Mouse (Mus musculus): ENCODE data around the gene Tgfbr3. TPM values are rescaled to one million over a fixed set of nuclear protein-coding genes. Genes with fewer than 3 reads are reported as not detected.
"Not testable (repeated sequence)": the region's sequence is repeated elsewhere in the genome, so short reads cannot be mapped to it uniquely, and the experiment has no call there.

Gene Tgfbr3
- polyA plus RNA-seq, 2 experiments from 2014 or later = 4.0 to 8.2 TPM

- ATAC-seq = no peak
Measured at GRCm38 (mm10) chr5:107279263-107279662, 10.2 kb downstream of the Tgfbr3 start.

GRCm38 (mm10) chr5:107276186-107276585 lies 13.2 kb downstream of the Tgfbr3 start:
- no peak for ATAC-seq

GRCm38 (mm10) chr5:107272252-107273028 lies 17.0 kb downstream of the Tgfbr3 start:
- ATAC-seq = no peak

GRCm38 (mm10) chr5:107269006-107269328 lies 20.5 kb downstream of the Tgfbr3 start:
- no peak for ATAC-seq

- no peak for ATAC-seq
Measured at GRCm38 (mm10) chr5:107268121-107269005, 21.1 kb downstream of the Tgfbr3 start.

- ATAC-seq = no peak
Measured at GRCm38 (mm10) chr5:107266566-107266965, 22.9 kb downstream of the Tgfbr3 start.

GRCm38 (mm10) chr5:107264426-107265360 lies 24.7 kb downstream of the Tgfbr3 start:
- peak; percentile 81 for ATAC-seq

GRCm38 (mm10) chr5:107263836-107264235 lies 25.6 kb downstream of the Tgfbr3 start:
- ATAC-seq = no peak

- no peak for ATAC-seq
Measured at GRCm38 (mm10) chr5:107261930-107262329, 27.5 kb downstream of the Tgfbr3 start.

- no peak for ATAC-seq
Measured at GRCm38 (mm10) chr5:107260708-107261495, 28.5 kb downstream of the Tgfbr3 start.

- ATAC-seq = peak; percentile 51
Measured at GRCm38 (mm10) chr5:107259487-107260040, 29.9 kb downstream of the Tgfbr3 start.

- no peak for ATAC-seq
Measured at GRCm38 (mm10) chr5:107253395-107253794, 36.0 kb downstream of the Tgfbr3 start.

GRCm38 (mm10) chr5:107252435-107252834 lies 37.0 kb downstream of the Tgfbr3 start:
- ATAC-seq = no peak

GRCm38 (mm10) chr5:107251751-107252305 lies 37.6 kb downstream of the Tgfbr3 start:
- ATAC-seq = no peak

GRCm38 (mm10) chr5:107250548-107251272 lies 38.7 kb downstream of the Tgfbr3 start:
- ATAC-seq = no peak

GRCm38 (mm10) chr5:107248732-107249131 lies 40.7 kb downstream of the Tgfbr3 start:
- no peak for ATAC-seq

GRCm38 (mm10) chr5:107248302-107248701 lies 41.1 kb downstream of the Tgfbr3 start:
- ATAC-seq = not testable (repeated sequence)

GRCm38 (mm10) chr5:107247786-107248185 lies 41.6 kb downstream of the Tgfbr3 start:
- ATAC-seq = no peak

- no peak for ATAC-seq
Measured at GRCm38 (mm10) chr5:107243445-107243844, 46.0 kb downstream of the Tgfbr3 start.

GRCm38 (mm10) chr5:107242993-107243392 lies 46.4 kb downstream of the Tgfbr3 start:
- ATAC-seq = no peak

Data from activated CD4-positive, CD25-positive, alpha-beta regulatory T cell, adult 4 months (primary cell).